Mouse (Mus musculus): ENCODE measurements around the gene Cyyr1.

DNA sequence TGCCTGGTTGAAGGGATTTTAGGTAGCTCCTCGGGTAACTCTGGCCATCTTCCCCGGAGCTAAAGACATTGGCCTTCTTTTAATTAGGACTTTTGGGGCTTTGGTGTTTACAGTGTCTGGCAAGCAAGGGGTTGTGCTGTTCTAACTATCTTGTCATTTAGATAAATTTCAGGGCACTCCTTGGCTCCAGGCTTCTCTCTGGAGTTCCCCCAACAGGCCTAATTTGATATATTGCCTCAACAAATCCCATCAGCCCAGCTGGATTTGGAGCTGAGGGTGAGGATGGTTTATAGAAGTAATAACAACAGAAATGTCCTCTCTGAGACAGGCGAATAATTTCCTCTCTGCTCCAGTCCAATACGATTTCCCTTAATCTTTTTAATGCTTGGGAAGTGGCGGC, 166.4 kb downstream of the Cyyr1 start:
- TF ChIP-seq CTCF (IDR thresholded peaks at IDR 0.05; ENCODE audit: borderline replicate concordance, control insufficient read depth, extremely low read depth, insufficient read depth, low read length, poor library complexity) (no peak), POLR2A (IDR thresholded peaks at IDR 0.05; ENCODE audit: control insufficient read depth, extremely low read depth, insufficient read depth, low read length, poor library complexity) (no peak)

Data from thymus, adult 2 months (tissue).